Mouse (Mus musculus) hindbrain, embryonic 10.5 days (tissue): ENCODE measurements at regions not wholly inside any gene's neighbourhood (a gene's known extent, or its start where the extent isn't known, plus 50 kb on each side); places are given as distances from the start of the nearest gene placed in this dataset.

Source experiments
- DNase-seq: peaks from one replicate; pipeline ENCODE4 v3.0.0-alpha.2; 2017; ENCODE audit warnings: low spot score
- H3K27ac ChIP-seq: fragments of 300-500 bp; sonication (generic); 2 replicates; pipeline ENCODE4 v1.5.1; 2016; ENCODE audit warnings: mild to moderate bottlenecking, moderate library complexity
- H3K27me3 ChIP-seq: fragments of 300-500 bp; sonication (generic); 2 replicates; pipeline ENCODE4 v1.6.1; 2016; ENCODE audit warnings: mild to moderate bottlenecking; ENCODE audit not compliant: poor library complexity, insufficient read depth, severe bottlenecking
- H3K36me3 ChIP-seq: fragments of 300-500 bp; sonication (generic); 2 replicates; pipeline ENCODE4 v1.6.1; 2016; ENCODE audit warnings: mild to moderate bottlenecking, moderate library complexity
- H3K4me1 ChIP-seq: fragments of 300-500 bp; sonication (generic); replicated peaks from 2 replicates; pipeline ENCODE4 v1.6.1; 2016; ENCODE audit warnings: mild to moderate bottlenecking
- H3K4me3 ChIP-seq: fragments of 300-500 bp; sonication (generic); 2 replicates; pipeline ENCODE4 v1.5.1; 2016; ENCODE audit warnings: mild to moderate bottlenecking, moderate library complexity
- H3K9me3 ChIP-seq: fragments of 300-500 bp; sonication (generic); 2 replicates; pipeline ENCODE4 v1.6.1; 2016; ENCODE audit warnings: mild to moderate bottlenecking, moderate library complexity
- WGBS: fragments of 180-500 bp; shearing (Covaris S2); methylation state at CpG from one replicate; pipeline ENCODE4 v1.1.7; 2016; 5-methylcytosine and 5-hydroxymethylcytosine counted together

DNA sequence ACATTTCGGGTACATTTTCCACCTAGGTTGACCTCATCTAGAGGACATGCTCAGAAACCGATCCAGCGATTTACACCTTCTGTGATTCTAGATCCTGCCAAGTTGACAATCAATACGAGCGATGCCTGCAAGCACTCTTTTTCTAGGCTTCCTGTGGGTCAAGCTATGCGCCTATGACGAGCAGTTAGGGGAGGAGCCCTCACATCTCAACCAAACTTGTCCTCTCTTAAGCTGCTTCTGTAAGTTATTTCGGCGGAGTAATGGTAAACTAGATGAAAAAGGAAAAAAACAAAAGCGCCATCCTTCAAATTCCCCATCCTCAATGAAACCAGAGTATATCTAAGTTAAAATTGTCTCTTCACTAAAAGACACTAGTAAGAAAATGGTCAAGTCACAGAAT is 858.5 kb downstream of the Zfp704 start:
- peaks cover 6% of the 10 kb centered on the region for H3K4me1 ChIP-seq
- H3K27ac ChIP-seq = no peak overlapping the region
- 84% methylated on average over 10 of the region's 10 CpGs for WGBS
- H3K36me3 ChIP-seq = no peaks in the 10 kb centered on the region
- H3K4me3 ChIP-seq = no peak overlapping the region
- H3K27me3 ChIP-seq = no peaks in the 10 kb centered on the region
- DNase-seq = no peak
- no peaks in the 10 kb centered on the region for H3K9me3 ChIP-seq

GRCm38 (mm10) chr3:8750858-8751257 is 859.0 kb downstream of the Zfp704 start:
- 74% methylated on average over 4 of the region's 4 CpGs for whole genome bisulfite sequencing
- H3K4me3 ChIP-seq = no peak overlapping the region
- no peak overlapping the region for H3K27ac ChIP-seq
- H3K4me1 ChIP-seq = peaks cover 6% of the 10 kb centered on the region
- no peaks in the 10 kb centered on the region for H3K9me3 ChIP-seq
- no peaks in the 10 kb centered on the region for H3K27me3 ChIP-seq
- H3K36me3 ChIP-seq = no peaks in the 10 kb centered on the region
- no peak for DNase-seq

GRCm38 (mm10) chr3:8750162-8750561 is 859.7 kb downstream of the Zfp704 start:
- DNase-seq = no peak
- Histone ChIP-seq H3K36me3 (no peaks in the 10 kb centered on the region), H3K4me1 (peaks cover 6% of the 10 kb centered on the region), H3K27ac (no peak overlapping the region), H3K4me3 (no peak overlapping the region), H3K27me3 (no peaks in the 10 kb centered on the region), H3K9me3 (no peaks in the 10 kb centered on the region)
- 90% methylated on average over 11 of the region's 11 CpGs for WGBS

DNA sequence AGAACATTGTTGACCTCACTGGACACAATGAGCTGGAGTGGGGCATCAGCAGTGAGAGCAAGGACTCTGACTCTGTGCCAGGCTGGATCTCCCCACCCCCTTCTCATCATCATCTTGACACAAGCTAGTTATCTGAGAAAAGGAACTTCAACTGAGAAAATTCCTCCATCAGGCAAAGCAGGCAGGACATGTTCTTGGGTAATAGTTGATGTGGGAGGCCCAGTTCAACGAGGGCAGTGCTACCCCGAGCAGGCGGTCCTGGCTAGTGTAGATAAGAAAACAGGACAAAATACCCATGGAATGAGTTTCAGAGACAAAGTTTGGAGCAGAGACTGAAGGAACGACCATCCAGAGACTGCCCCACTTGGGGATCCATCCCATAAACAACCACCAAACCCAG is 862.7 kb downstream of the Zfp704 start:
- H3K9me3 ChIP-seq = no peaks in the 10 kb centered on the region
- H3K36me3 ChIP-seq = no peaks in the 10 kb centered on the region
- H3K27ac ChIP-seq = no peak overlapping the region
- no peaks in the 10 kb centered on the region for H3K4me1 ChIP-seq
- no peak overlapping the region for H3K4me3 ChIP-seq
- 88% methylated on average over 4 of the region's 4 CpGs for WGBS
- no peak for DNase-seq
- H3K27me3 ChIP-seq = no peaks in the 10 kb centered on the region

GRCm38 (mm10) chr3:8746677-8747076 is 863.2 kb downstream of the Zfp704 start:
- WGBS = 97% methylated on average over 3 of the region's 3 CpGs
- no peaks in the 10 kb centered on the region for H3K9me3 ChIP-seq
- no peak overlapping the region for H3K4me3 ChIP-seq
- no peak overlapping the region for H3K27ac ChIP-seq
- no peak for DNase-seq
- H3K4me1 ChIP-seq = no peaks in the 10 kb centered on the region
- no peaks in the 10 kb centered on the region for H3K36me3 ChIP-seq
- H3K27me3 ChIP-seq = no peaks in the 10 kb centered on the region

DNA sequence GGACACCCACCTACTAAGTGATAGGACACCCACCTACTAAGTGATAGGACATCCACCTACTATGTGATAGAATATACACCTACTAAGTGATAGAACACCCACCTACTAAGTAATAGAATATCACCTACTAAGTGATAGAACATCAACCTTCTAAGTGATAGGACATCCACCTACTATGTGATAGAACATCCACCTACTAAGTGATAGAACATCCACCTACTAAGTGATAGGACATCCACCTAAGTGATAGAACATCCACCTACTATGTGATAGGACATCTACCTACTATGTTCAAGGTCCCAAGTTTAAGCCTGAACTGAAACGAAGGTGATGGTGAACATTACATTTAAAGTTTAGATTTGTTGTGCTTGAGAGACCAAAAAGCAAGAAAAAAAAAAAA is 863.8 kb downstream of the Zfp704 start:
- no peak overlapping the region for H3K4me3 ChIP-seq
- no peaks in the 10 kb centered on the region for H3K36me3 ChIP-seq
- no peak overlapping the region for H3K27ac ChIP-seq
- 83% methylated on average over 1 of the region's 1 CpGs for WGBS
- no peak for DNase-seq
- H3K27me3 ChIP-seq = no peaks in the 10 kb centered on the region
- no peaks in the 10 kb centered on the region for H3K9me3 ChIP-seq
- H3K4me1 ChIP-seq = no peaks in the 10 kb centered on the region

- no peak overlapping the region for H3K4me3 ChIP-seq
- no peak overlapping the region for H3K27ac ChIP-seq
- H3K9me3 ChIP-seq = no peaks in the 10 kb centered on the region
- H3K36me3 ChIP-seq = no peaks in the 10 kb centered on the region
- no peaks in the 10 kb centered on the region for H3K4me1 ChIP-seq
- 78% methylated on average over 6 of the region's 6 CpGs for WGBS
- H3K27me3 ChIP-seq = no peaks in the 10 kb centered on the region
- DNase-seq = no peak
Observed at GRCm38 (mm10) chr3:8744857-8745256, 865.0 kb downstream of the Zfp704 start.

DNA sequence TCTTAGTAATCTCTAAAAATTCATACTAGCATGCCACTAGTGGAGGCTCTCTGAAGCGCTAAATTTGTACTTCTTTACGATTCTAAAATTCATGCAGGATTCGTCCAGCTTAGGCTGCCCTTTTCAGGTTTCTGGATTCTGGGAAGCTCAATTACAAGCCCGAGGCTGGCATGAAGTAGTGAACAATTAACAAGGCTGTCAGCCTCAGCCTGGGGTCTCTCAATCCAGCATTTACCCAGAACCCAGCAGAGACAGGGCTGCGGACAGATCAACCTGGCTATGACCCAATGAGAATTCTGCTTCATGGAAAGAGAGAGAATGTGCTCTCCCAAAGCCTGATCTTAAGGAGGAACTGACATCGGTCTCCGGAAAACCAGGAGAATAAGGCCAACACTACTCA is 866.2 kb downstream of the Zfp704 start:
- no peaks in the 10 kb centered on the region for H3K9me3 ChIP-seq
- no peaks in the 10 kb centered on the region for H3K4me1 ChIP-seq
- WGBS = 91% methylated on average over 7 of the region's 7 CpGs
- no peak overlapping the region for H3K27ac ChIP-seq
- no peak overlapping the region for H3K4me3 ChIP-seq
- no peak for DNase-seq
- no peaks in the 10 kb centered on the region for H3K36me3 ChIP-seq
- H3K27me3 ChIP-seq = no peaks in the 10 kb centered on the region

- Histone ChIP-seq H3K4me1 (peaks cover 4% of the 10 kb centered on the region), H3K9me3 (no peaks in the 10 kb centered on the region), H3K36me3 (no peaks in the 10 kb centered on the region), H3K4me3 (no peak overlapping the region), H3K27ac (no peak overlapping the region), H3K27me3 (no peaks in the 10 kb centered on the region)
- WGBS = 88% methylated on average over 8 of the region's 8 CpGs
- no peak for DNase-seq
Observed at GRCm38 (mm10) chr3:8741266-8742023, 868.4 kb downstream of the Zfp704 start.

- WGBS = 69% methylated on average over 5 of the region's 5 CpGs
- no peaks in the 10 kb centered on the region for H3K27me3 ChIP-seq
- no peak overlapping the region for H3K27ac ChIP-seq
- H3K4me1 ChIP-seq = peaks cover 11% of the 10 kb centered on the region
- DNase-seq = no peak
- H3K9me3 ChIP-seq = no peaks in the 10 kb centered on the region
- H3K4me3 ChIP-seq = no peak overlapping the region
- H3K36me3 ChIP-seq = no peaks in the 10 kb centered on the region
Observed at GRCm38 (mm10) chr3:8740710-8741109, 869.2 kb downstream of the Zfp704 start.

GRCm38 (mm10) chr3:8739299-8739698 is 870.6 kb downstream of the Zfp704 start:
- H3K4me3 ChIP-seq = no peak overlapping the region
- H3K9me3 ChIP-seq = no peaks in the 10 kb centered on the region
- H3K36me3 ChIP-seq = no peaks in the 10 kb centered on the region
- H3K27me3 ChIP-seq = no peaks in the 10 kb centered on the region
- H3K27ac ChIP-seq = no peak overlapping the region
- 92% methylated on average over 14 of the region's 14 CpGs for WGBS
- no peak for DNase-seq
- peaks cover 11% of the 10 kb centered on the region for H3K4me1 ChIP-seq

DNA sequence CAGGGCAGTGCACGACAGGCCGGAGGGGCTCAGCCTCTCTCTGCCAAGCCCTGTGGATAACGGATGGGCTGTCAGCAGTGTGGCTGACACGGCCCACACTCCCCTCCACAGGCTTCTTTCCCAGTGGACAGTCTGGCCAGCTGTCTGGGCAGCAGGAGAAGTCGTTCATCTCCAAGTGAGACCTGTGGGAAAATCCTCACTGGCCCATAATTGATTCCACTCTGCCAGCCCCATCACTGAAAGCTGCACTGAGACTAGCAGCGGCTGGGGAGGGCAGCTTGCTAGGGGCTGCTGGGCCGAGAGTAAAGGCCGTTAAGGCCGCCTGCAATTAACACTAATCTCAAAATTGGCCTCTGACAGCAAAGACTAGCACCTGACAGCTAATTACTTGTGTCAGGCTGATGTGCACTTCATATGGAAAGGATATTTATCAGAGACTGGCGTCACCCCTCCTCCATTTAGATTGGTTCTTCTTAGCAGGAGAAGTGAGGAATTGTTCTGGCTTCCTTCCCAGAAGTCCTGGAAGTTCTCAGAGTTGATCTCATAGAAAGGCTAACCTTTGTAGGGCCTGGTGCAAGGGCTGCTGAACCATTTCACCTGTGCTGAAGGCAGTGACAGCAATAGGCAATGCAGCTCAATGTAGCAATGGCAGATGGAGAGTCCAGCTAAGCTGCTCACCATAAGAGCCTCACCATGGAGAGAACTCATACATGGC is 873.5 kb downstream of the Zfp704 start:
- H3K4me3 ChIP-seq = no peak overlapping the region
- WGBS = 43% methylated on average over 10 of the region's 10 CpGs
- no peaks in the 10 kb centered on the region for H3K27me3 ChIP-seq
- peak; percentile 44 for DNase-seq
- H3K4me1 ChIP-seq = peaks cover 11% of the 10 kb centered on the region
- H3K36me3 ChIP-seq = no peaks in the 10 kb centered on the region
- peak overlapping the region; percentile 37 for H3K27ac ChIP-seq
- no peaks in the 10 kb centered on the region for H3K9me3 ChIP-seq

- H3K36me3 ChIP-seq = no peaks in the 10 kb centered on the region
- DNase-seq = no peak
- no peak overlapping the region for H3K27ac ChIP-seq
- no peaks in the 10 kb centered on the region for H3K27me3 ChIP-seq
- WGBS = 94% methylated on average over 3 of the region's 3 CpGs
- H3K9me3 ChIP-seq = no peaks in the 10 kb centered on the region
- H3K4me1 ChIP-seq = peaks cover 11% of the 10 kb centered on the region
- no peak overlapping the region for H3K4me3 ChIP-seq
Observed at GRCm38 (mm10) chr3:8734096-8734495, 875.8 kb downstream of the Zfp704 start.
